Mouse (Mus musculus): ENCODE data around the gene Nacc1. TPM values are rescaled to one million over a fixed set of nuclear protein-coding genes. Genes with fewer than 3 reads are reported as not detected.

The Nacc1 gene
- polyA plus RNA-seq, 1 experiment from 2014 or later, result 14.5 TPM

DNA sequence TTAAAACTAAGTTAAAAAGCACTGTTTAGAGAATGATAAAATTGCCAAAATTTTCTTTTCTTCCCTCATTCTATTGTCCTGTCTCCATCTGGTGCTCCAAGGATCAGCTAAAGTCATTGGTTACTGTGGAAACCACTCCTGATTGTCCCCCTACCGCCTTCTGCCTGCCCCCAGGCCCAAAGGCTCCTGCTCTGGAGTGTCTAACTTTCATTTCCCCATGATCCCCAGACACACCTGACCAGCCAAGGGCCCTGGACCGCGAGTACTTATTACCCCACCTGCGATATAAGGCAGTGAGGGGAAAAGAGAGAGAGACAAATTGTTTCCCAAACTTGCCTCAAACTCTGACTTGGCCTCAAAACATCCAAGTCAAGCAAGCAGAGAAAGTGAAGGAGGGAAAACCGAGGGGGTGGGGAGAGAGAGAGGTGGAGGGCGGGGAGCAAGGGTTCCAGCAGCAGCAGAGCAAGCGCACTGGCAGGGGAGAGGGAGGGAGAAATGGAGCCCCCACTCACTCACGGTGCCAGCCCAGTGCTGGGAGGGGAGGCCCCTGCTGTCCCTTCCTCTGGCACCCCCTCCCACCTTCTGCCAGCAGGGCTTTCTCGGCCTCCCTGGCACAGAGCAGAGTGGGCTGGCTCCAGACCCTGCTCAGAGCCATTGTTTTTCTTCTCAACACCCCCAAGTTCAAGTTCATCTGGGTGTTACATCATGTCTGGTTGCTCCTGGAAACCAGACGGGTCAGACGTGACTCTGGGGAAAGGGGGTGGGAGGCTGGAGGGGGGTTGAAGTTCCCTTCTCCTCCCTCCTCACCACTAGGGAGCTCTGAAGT is 24.5 kb upstream of the Nacc1 start:
- no peaks in the 10 kb centered on the region for H3K36me3 ChIP-seq (ENCODE audit: control insufficient read depth, insufficient read depth, low read length)
- H3K4me1 ChIP-seq (ENCODE audit: control insufficient read depth, insufficient read depth, low read length), result peaks cover 60% of the 10 kb centered on the region
- WGBS, result 22% methylated on average over 11 of the region's 11 CpGs
- peak overlapping the region; percentile 95 for H3K27ac ChIP-seq (ENCODE audit: low read length)
- H3K9me3 ChIP-seq (replicated peaks; ENCODE audit: control insufficient read depth, low read length), result no peaks in the 10 kb centered on the region
- peak overlapping the region; percentile 62 for H3K9ac ChIP-seq (ENCODE audit: low read length)
- no peak overlapping the region for H3K4me3 ChIP-seq (replicated peaks; ENCODE audit: low read length)
- H3K27me3 ChIP-seq (ENCODE audit: control insufficient read depth, insufficient read depth, low read length), result peaks cover 12% of the 10 kb centered on the region
- ATAC-seq (ENCODE audit: insufficient read depth, low FRiP score), result peak; percentile 81
- H3K4me2 ChIP-seq (ENCODE audit: low read depth, low read length), result peak overlapping the region; percentile 11

DNA sequence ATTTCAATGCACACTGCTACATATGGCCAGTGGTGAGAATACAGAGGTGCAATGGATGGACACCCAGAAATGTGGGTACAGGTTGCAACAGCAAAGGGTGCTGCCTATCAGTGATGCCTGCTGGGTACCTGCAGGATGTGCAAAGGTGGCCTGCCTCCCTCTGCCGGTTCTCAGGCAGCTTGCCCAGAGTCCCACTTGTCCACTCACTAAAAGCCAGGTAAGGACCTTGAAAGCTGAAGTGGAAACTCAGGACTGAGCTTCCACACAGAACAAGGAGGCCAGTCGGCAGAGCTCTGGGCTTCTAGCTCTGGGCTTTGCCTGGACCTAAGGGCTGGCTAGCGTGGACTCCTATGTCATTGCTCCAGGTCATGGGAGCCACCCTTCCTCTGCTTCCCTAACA is 23.6 kb upstream of the Nacc1 start:
- Histone ChIP-seq H3K4me2 (ENCODE audit: low read depth, low read length) (no peak overlapping the region), H3K4me3 (replicated peaks; ENCODE audit: low read length) (no peak overlapping the region), H3K36me3 (ENCODE audit: control insufficient read depth, insufficient read depth, low read length) (no peaks in the 10 kb centered on the region), H3K9me3 (replicated peaks; ENCODE audit: control insufficient read depth, low read length) (no peaks in the 10 kb centered on the region), H3K27me3 (ENCODE audit: control insufficient read depth, insufficient read depth, low read length) (peaks cover 20% of the 10 kb centered on the region), H3K27ac (ENCODE audit: low read length) (peak overlapping the region; percentile 95), H3K9ac (ENCODE audit: low read length) (peak overlapping the region; percentile 36; the same call in 1 of the 2 replicates), H3K4me1 (ENCODE audit: control insufficient read depth, insufficient read depth, low read length) (peaks cover 66% of the 10 kb centered on the region)
- ATAC-seq (ENCODE audit: insufficient read depth, low FRiP score), result no peak
- 50% methylated on average over 3 of the region's 3 CpGs for WGBS

GRCm38 (mm10) chr8:84709931-84710330 is 22.3 kb upstream of the Nacc1 start:
- Histone ChIP-seq H3K4me3 (replicated peaks; ENCODE audit: low read length) (no peak overlapping the region), H3K4me2 (ENCODE audit: low read depth, low read length) (no peak overlapping the region), H3K27me3 (ENCODE audit: control insufficient read depth, insufficient read depth, low read length) (peaks cover 20% of the 10 kb centered on the region), H3K4me1 (ENCODE audit: control insufficient read depth, insufficient read depth, low read length) (peaks cover 71% of the 10 kb centered on the region), H3K27ac (ENCODE audit: low read length) (peak overlapping the region; percentile 28; the same call in 1 of the 2 replicates), H3K9me3 (replicated peaks; ENCODE audit: control insufficient read depth, low read length) (no peaks in the 10 kb centered on the region), H3K9ac (ENCODE audit: low read length) (peak overlapping the region; percentile 31; the same call in 1 of the 2 replicates), H3K36me3 (ENCODE audit: control insufficient read depth, insufficient read depth, low read length) (no peaks in the 10 kb centered on the region)
- no peak for ATAC-seq (ENCODE audit: insufficient read depth, low FRiP score)
- 100% methylated on average over 1 of the region's 1 CpGs for WGBS

DNA sequence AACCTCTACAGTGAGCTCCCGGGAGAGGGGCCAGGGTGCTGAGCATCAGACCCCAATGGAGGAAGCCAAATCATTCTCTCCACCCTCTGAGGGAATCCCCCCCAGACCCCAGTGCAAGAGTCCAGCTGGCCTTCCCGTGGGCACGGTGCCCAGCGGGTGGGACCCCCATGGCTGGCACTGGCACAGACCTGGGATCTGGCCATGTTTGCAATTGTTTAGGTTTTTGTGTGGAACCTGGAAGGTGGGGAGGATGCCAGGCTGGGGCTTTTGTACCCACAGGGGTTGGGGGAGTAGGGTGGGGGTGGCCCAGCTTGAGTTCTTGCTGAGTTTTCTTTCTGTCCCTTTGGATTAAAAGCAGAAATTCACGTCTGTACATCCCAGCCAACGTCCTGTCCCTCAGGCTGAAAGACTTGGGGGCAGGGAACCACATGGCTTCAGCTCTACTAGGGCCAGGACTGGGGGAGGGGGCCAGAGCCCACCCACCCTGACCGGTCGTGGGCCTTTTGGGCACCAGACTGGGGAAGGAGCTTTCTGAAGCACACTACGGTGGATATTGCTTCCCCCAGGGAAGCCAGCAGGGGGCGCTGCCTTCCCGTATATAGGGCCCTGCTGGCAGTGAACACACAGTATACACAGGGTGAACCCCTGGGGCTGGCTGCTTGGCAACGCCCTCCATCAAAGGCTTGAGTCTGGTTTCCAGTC is 21.3 kb upstream of the Nacc1 start:
- peak; percentile 31; the same call in 1 of the 2 replicates for ATAC-seq (ENCODE audit: insufficient read depth, low FRiP score)
- Histone ChIP-seq H3K4me3 (replicated peaks; ENCODE audit: low read length) (no peak overlapping the region), H3K4me2 (ENCODE audit: low read depth, low read length) (no peak overlapping the region), H3K36me3 (ENCODE audit: control insufficient read depth, insufficient read depth, low read length) (no peaks in the 10 kb centered on the region), H3K9me3 (replicated peaks; ENCODE audit: control insufficient read depth, low read length) (no peaks in the 10 kb centered on the region), H3K27me3 (ENCODE audit: control insufficient read depth, insufficient read depth, low read length) (peaks cover 27% of the 10 kb centered on the region), H3K4me1 (ENCODE audit: control insufficient read depth, insufficient read depth, low read length) (peaks cover 74% of the 10 kb centered on the region), H3K9ac (ENCODE audit: low read length) (peak overlapping the region; percentile 36; the same call in 1 of the 2 replicates), H3K27ac (ENCODE audit: low read length) (peak overlapping the region; percentile 28; the same call in 1 of the 2 replicates)
- 21% methylated on average over 12 of the region's 12 CpGs for WGBS

GRCm38 (mm10) chr8:84708071-84708541 is 20.4 kb upstream of the Nacc1 start:
- Histone ChIP-seq H3K27ac (ENCODE audit: low read length) (peak overlapping the region; percentile 95), H3K4me3 (replicated peaks; ENCODE audit: low read length) (peak overlapping the region; percentile 42), H3K36me3 (ENCODE audit: control insufficient read depth, insufficient read depth, low read length) (no peaks in the 10 kb centered on the region), H3K27me3 (ENCODE audit: control insufficient read depth, insufficient read depth, low read length) (peaks cover 33% of the 10 kb centered on the region), H3K4me2 (ENCODE audit: low read depth, low read length) (peak overlapping the region; percentile 55), H3K9me3 (replicated peaks; ENCODE audit: control insufficient read depth, low read length) (no peaks in the 10 kb centered on the region), H3K9ac (ENCODE audit: low read length) (peak overlapping the region; percentile 66), H3K4me1 (ENCODE audit: control insufficient read depth, insufficient read depth, low read length) (peaks cover 68% of the 10 kb centered on the region)
- no peak for ATAC-seq (ENCODE audit: insufficient read depth, low FRiP score)
- 34% methylated on average over 15 of the region's 15 CpGs for WGBS

- ATAC-seq (ENCODE audit: insufficient read depth, low FRiP score), result peak; percentile 68
- peak overlapping the region; percentile 95 for H3K27ac ChIP-seq (ENCODE audit: low read length)
- no peaks in the 10 kb centered on the region for H3K9me3 ChIP-seq (replicated peaks; ENCODE audit: control insufficient read depth, low read length)
- peak overlapping the region; percentile 55 for H3K4me2 ChIP-seq (ENCODE audit: low read depth, low read length)
- H3K36me3 ChIP-seq (ENCODE audit: control insufficient read depth, insufficient read depth, low read length), result no peaks in the 10 kb centered on the region
- 36% methylated on average over 22 of the region's 22 CpGs for WGBS
- peaks cover 65% of the 10 kb centered on the region for H3K4me1 ChIP-seq (ENCODE audit: control insufficient read depth, insufficient read depth, low read length)
- peak overlapping the region; percentile 42 for H3K4me3 ChIP-seq (replicated peaks; ENCODE audit: low read length)
- H3K9ac ChIP-seq (ENCODE audit: low read length), result peak overlapping the region; percentile 66
- H3K27me3 ChIP-seq (ENCODE audit: control insufficient read depth, insufficient read depth, low read length), result peaks cover 40% of the 10 kb centered on the region
Measured at GRCm38 (mm10) chr8:84707267-84707883, 19.7 kb upstream of the Nacc1 start.

- Histone ChIP-seq H3K27me3 (ENCODE audit: control insufficient read depth, insufficient read depth, low read length) (peaks cover 40% of the 10 kb centered on the region), H3K9ac (ENCODE audit: low read length) (peak overlapping the region; percentile 66), H3K27ac (ENCODE audit: low read length) (peak overlapping the region; percentile 95), H3K9me3 (replicated peaks; ENCODE audit: control insufficient read depth, low read length) (no peaks in the 10 kb centered on the region), H3K36me3 (ENCODE audit: control insufficient read depth, insufficient read depth, low read length) (no peaks in the 10 kb centered on the region), H3K4me1 (ENCODE audit: control insufficient read depth, insufficient read depth, low read length) (peaks cover 61% of the 10 kb centered on the region), H3K4me2 (ENCODE audit: low read depth, low read length) (peak overlapping the region; percentile 55), H3K4me3 (replicated peaks; ENCODE audit: low read length) (peak overlapping the region; percentile 42)
- 29% methylated on average over 45 of the region's 45 CpGs for WGBS
- peak; percentile 11; the same call in 1 of the 2 replicates for ATAC-seq (ENCODE audit: insufficient read depth, low FRiP score)
Measured at GRCm38 (mm10) chr8:84706610-84707266, 19.1 kb upstream of the Nacc1 start.

DNA sequence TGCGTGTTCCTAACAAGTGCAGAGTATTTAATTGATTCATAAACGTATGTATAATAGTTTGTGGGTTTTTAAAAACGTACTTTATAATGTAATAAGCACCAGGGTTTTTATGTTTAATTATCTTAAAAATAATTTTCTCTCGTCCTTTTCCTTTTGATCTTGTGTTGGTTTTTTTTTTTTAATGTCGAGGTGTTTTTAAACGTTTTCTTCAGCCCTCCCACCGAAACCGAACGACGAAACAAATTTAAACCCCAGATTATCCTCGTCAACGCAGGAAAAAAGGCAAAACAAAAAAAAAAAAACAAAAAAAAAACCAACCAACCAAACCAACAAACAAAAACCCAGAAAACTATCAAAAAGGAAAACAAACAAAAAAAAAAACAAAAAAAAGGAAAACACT is 18.3 kb upstream of the Nacc1 start:
- peak overlapping the region; percentile 42 for H3K4me3 ChIP-seq (replicated peaks; ENCODE audit: low read length)
- H3K27ac ChIP-seq (ENCODE audit: low read length), result peak overlapping the region; percentile 95; the same call in 1 of the 2 replicates
- peaks cover 40% of the 10 kb centered on the region for H3K27me3 ChIP-seq (ENCODE audit: control insufficient read depth, insufficient read depth, low read length)
- ATAC-seq (ENCODE audit: insufficient read depth, low FRiP score), result no peak
- H3K4me1 ChIP-seq (ENCODE audit: control insufficient read depth, insufficient read depth, low read length), result peaks cover 59% of the 10 kb centered on the region
- 31% methylated on average over 12 of the region's 12 CpGs for WGBS
- H3K4me2 ChIP-seq (ENCODE audit: low read depth, low read length), result peak overlapping the region; percentile 55
- H3K9me3 ChIP-seq (replicated peaks; ENCODE audit: control insufficient read depth, low read length), result no peaks in the 10 kb centered on the region
- no peaks in the 10 kb centered on the region for H3K36me3 ChIP-seq (ENCODE audit: control insufficient read depth, insufficient read depth, low read length)
- H3K9ac ChIP-seq (ENCODE audit: low read length), result peak overlapping the region; percentile 68
